Mouse (Mus musculus): ENCODE data around the gene Gm12830. TPM values are rescaled to one million over a fixed set of nuclear protein-coding genes. Genes with fewer than 3 reads are reported as not detected.

The Gm12830 gene
- polyA plus RNA-seq, 1 experiment from 2014 or later: not detected

DNA sequence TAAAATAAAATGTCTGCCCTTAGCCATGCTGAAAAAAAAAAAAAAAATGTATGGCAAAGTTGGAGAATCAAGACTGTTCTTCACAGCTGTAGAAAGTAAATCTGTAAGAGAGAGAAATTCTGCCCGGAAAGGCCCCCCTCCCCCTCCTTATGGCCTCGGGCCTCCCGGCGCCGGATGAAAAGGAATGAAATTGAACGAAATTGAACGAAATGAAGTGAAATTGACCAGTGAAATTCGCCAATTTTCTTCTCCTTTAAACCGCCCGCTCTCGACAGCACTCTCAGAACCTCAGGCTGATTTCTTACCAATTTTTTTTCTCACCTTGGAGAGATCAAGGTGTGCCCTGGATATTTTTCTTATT is 81.9 kb downstream of the Gm12830 start:
- Histone ChIP-seq H3K9me3 (no peaks in the 10 kb centered on the region), H3K4me1 (peaks cover 72% of the 10 kb centered on the region), H3K27ac (replicated peaks) (peak overlapping the region; percentile 76; the same call in 1 of the 2 replicates), H3K4me3 (peak overlapping the region; percentile 75), H3K36me3 (replicated peaks) (no peaks in the 10 kb centered on the region; the same call in 1 of the 2 replicates), H3K27me3 (replicated peaks; ENCODE audit: low read depth, poor library complexity, severe bottlenecking) (peaks cover 100% of the 10 kb centered on the region)
- WGBS: under 1% methylated on average over 11 of the region's 11 CpGs
- DNase-seq (ENCODE audit: low spot score): peak; percentile 61

DNA sequence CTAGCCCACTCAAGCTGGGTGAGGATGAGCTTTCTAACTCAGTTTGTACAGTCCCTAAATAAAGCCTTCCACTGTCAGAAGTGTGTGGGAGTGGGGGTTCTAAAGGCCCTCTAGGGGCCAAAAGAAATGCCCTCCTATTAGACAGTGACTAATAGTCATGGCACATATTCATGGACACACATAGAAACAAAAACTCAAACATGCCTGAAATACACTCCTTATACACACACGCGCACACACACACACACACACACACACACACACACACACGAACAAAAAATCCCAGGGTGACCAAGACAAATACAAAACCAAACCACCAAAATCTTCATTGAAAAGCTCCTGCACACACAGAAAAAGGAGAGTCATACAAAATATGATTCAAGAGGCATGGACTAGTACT is 84.0 kb downstream of the Gm12830 start:
- no peak for DNase-seq (ENCODE audit: low spot score)

More for the DNA sequence above, 84.0 kb downstream of the Gm12830 start:
- H3K4me1 ChIP-seq: peaks cover 86% of the 10 kb centered on the region
- WGBS: 49% methylated on average over 3 of the region's 3 CpGs
- no peaks in the 10 kb centered on the region for H3K9me3 ChIP-seq
- 0 out of 2 replicates have a peak overlapping the region, but pooled peaks have one; percentile 92 for H3K27ac ChIP-seq (replicated peaks)
- H3K4me3 ChIP-seq: peak overlapping the region; percentile 75
- H3K27me3 ChIP-seq (replicated peaks; ENCODE audit: low read depth, poor library complexity, severe bottlenecking): peaks cover 100% of the 10 kb centered on the region
- H3K36me3 ChIP-seq (replicated peaks): no peaks in the 10 kb centered on the region; the same call in 1 of the 2 replicates

Other genes with a start within 250 kb of the Gm12830 start
- gene Foxd2, start 87.2 kb downstream of the Gm12830 start, polyA plus RNA-seq (2016; fragmentation: Nextera tagmentation; extraction: Ambion mirVana): 4.6 and 4.8 TPM in 2 replicates
- gene Foxe3, start 104.3 kb downstream of the Gm12830 start, polyA plus RNA-seq (2016; fragmentation: Nextera tagmentation; extraction: Ambion mirVana): 1.0 and 1.5 TPM in 2 replicates
- gene Cmpk1, start 165.5 kb downstream of the Gm12830 start, polyA plus RNA-seq (2016; fragmentation: Nextera tagmentation; extraction: Ambion mirVana): 71.8 and 77.6 TPM in 2 replicates
- gene Stil, start 178.4 kb downstream of the Gm12830 start, polyA plus RNA-seq (2016; fragmentation: Nextera tagmentation; extraction: Ambion mirVana): 19.3 and 20.5 TPM in 2 replicates
- 1.7 and 1.9 TPM in 2 replicates for gene Tal1, start 234.7 kb downstream of the Gm12830 start, polyA plus RNA-seq (2016; fragmentation: Nextera tagmentation; extraction: Ambion mirVana)